Mouse (Mus musculus) stomach, embryonic 14.5 days (tissue): ENCODE data around the gene Fcgrt. TPM values are rescaled to one million over a fixed set of nuclear protein-coding genes. Genes with fewer than 3 reads are reported as not detected.
A peak's percentile ranks its signal among the peaks of the same experiment; 100 is the strongest.

Experiments
- ATAC-seq: fragments of 200-750 bp; cut with Nextera tagmentation; 2 replicates; pipeline ENCODE4 v1.8.0; 2017; ENCODE audit warnings: low read depth, moderate TSS enrichment; ENCODE audit not compliant: insufficient number of reproducible peaks, insufficient read depth, low FRiP score
- H3K27ac ChIP-seq: fragments of 300-500 bp; sonication (generic); 2 replicates; pipeline ENCODE4 v1.5.1; 2014; ENCODE audit warnings: mild to moderate bottlenecking, low read length, moderate library complexity, mixed read lengths
- H3K27me3 ChIP-seq: fragments of 300-500 bp; sonication (generic); 2 replicates; pipeline ENCODE4 v1.6.1; 2014; ENCODE audit warnings: low read length, control low read depth, mixed read lengths; ENCODE audit not compliant: control insufficient read depth, insufficient read depth
- H3K36me3 ChIP-seq: fragments of 300-500 bp; sonication (generic); 2 replicates; pipeline ENCODE4 v1.6.1; 2014; ENCODE audit warnings: mild to moderate bottlenecking, control low read depth, low read length, moderate library complexity, mixed read lengths; ENCODE audit not compliant: control insufficient read depth, insufficient read depth
- H3K4me1 ChIP-seq: fragments of 300-500 bp; sonication (generic); 2 replicates; pipeline ENCODE4 v1.6.1; 2014; ENCODE audit warnings: low read length, control low read depth, mixed read lengths; ENCODE audit not compliant: control insufficient read depth, insufficient read depth
- H3K4me2 ChIP-seq: fragments of 300-500 bp; sonication (generic); replicated peaks from 2 replicates; pipeline ENCODE4 v1.6.1; 2014; ENCODE audit warnings: low read depth, low read length, control low read depth
- H3K4me3 ChIP-seq: fragments of 300-500 bp; sonication (generic); 2 replicates; pipeline ENCODE4 v1.5.1; 2014; ENCODE audit warnings: low read depth, low read length, control low read depth
- H3K9ac ChIP-seq: fragments of 300-500 bp; sonication (generic); replicated peaks from 2 replicates; pipeline ENCODE4 v1.6.1; 2014; ENCODE audit warnings: low read depth, mild to moderate bottlenecking, control low read depth, low read length, moderate library complexity, mixed read lengths
- H3K9me3 ChIP-seq: fragments of 300-500 bp; sonication (generic); 2 replicates; pipeline ENCODE4 v1.6.1; 2016; ENCODE audit warnings: low read depth, low read length, control low read depth; ENCODE audit not compliant: control insufficient read depth
- WGBS: fragments of 180-500 bp; shearing (Covaris S2); extraction: QIAGEN DNeasy Blood & Tissue Kit; methylation state at CpG from one replicate; pipeline ENCODE4 v1.1.7; 2014; 5-methylcytosine and 5-hydroxymethylcytosine counted together
- polyA plus RNA-seq: library from polyadenylated mRNA; unstranded; fragments of >200 nt; fragmentation: Nextera tagmentation; extraction: Ambion mirVana; gene quantifications from 2 replicates; pipeline ENCODE4 v1.2.1, GENCODE M21; 2014

Fcgrt gene
- polyA plus RNA-seq, 1 experiment from 2014 or later, result 78.6 TPM

- Histone ChIP-seq H3K36me3 (peaks cover 25% of the 10 kb centered on the region), H3K27ac (peak overlapping the region; percentile 83), H3K4me3 (peak overlapping the region; percentile 47), H3K9ac (peak overlapping the region; percentile 56), H3K27me3 (no peaks in the 10 kb centered on the region), H3K4me2 (peak overlapping the region; percentile 59), H3K9me3 (no peaks in the 10 kb centered on the region), H3K4me1 (peaks cover 7% of the 10 kb centered on the region; the same call in 1 of the 2 replicates)
- peak; percentile 50 for ATAC-seq
- 9% methylated on average over 35 of the region's 35 CpGs for WGBS
Measured at GRCm38 (mm10) chr7:45091001-45091990, 12.4 kb downstream of the Fcgrt start.

- H3K4me1 ChIP-seq, result peaks cover 7% of the 10 kb centered on the region; the same call in 1 of the 2 replicates
- H3K9ac ChIP-seq, result peak overlapping the region; percentile 56; the same call in 1 of the 2 replicates
- peak overlapping the region; percentile 59 for H3K4me2 ChIP-seq
- H3K9me3 ChIP-seq, result no peaks in the 10 kb centered on the region
- H3K27ac ChIP-seq, result peak overlapping the region; percentile 83; the same call in 1 of the 2 replicates
- H3K36me3 ChIP-seq, result peaks cover 32% of the 10 kb centered on the region
- no peak for ATAC-seq
- WGBS, result 74% methylated on average over 13 of the region's 13 CpGs
- no peaks in the 10 kb centered on the region for H3K27me3 ChIP-seq
- H3K4me3 ChIP-seq, result peak overlapping the region; percentile 47
Measured at GRCm38 (mm10) chr7:45090251-45090977, 13.2 kb downstream of the Fcgrt start.

GRCm38 (mm10) chr7:45088597-45088996 lies 15.1 kb downstream of the Fcgrt start:
- H3K4me3 ChIP-seq, result no peak overlapping the region
- ATAC-seq, result no peak
- no peaks in the 10 kb centered on the region for H3K27me3 ChIP-seq
- no peaks in the 10 kb centered on the region for H3K9me3 ChIP-seq
- H3K4me1 ChIP-seq, result peaks cover 7% of the 10 kb centered on the region; the same call in 1 of the 2 replicates
- peaks cover 42% of the 10 kb centered on the region for H3K36me3 ChIP-seq
- H3K9ac ChIP-seq, result no peak overlapping the region
- 92% methylated on average over 17 of the region's 17 CpGs for WGBS
- no peak overlapping the region for H3K4me2 ChIP-seq
- no peak overlapping the region for H3K27ac ChIP-seq

- no peak overlapping the region for H3K27ac ChIP-seq
- H3K4me3 ChIP-seq, result no peak overlapping the region
- H3K4me2 ChIP-seq, result no peak overlapping the region
- no peaks in the 10 kb centered on the region for H3K27me3 ChIP-seq
- H3K9me3 ChIP-seq, result no peaks in the 10 kb centered on the region
- H3K36me3 ChIP-seq, result peaks cover 57% of the 10 kb centered on the region
- WGBS, result 75% methylated on average over 4 of the region's 4 CpGs
- peaks cover 3% of the 10 kb centered on the region; the same call in 1 of the 2 replicates for H3K4me1 ChIP-seq
- no peak for ATAC-seq
- no peak overlapping the region for H3K9ac ChIP-seq
Measured at GRCm38 (mm10) chr7:45086084-45086483, 17.6 kb downstream of the Fcgrt start.

- no peak overlapping the region for H3K4me3 ChIP-seq
- H3K4me1 ChIP-seq, result no peaks in the 10 kb centered on the region
- no peak overlapping the region for H3K27ac ChIP-seq
- H3K27me3 ChIP-seq, result no peaks in the 10 kb centered on the region
- no peak overlapping the region for H3K4me2 ChIP-seq
- H3K36me3 ChIP-seq, result peaks cover 52% of the 10 kb centered on the region
- ATAC-seq, result no peak
- H3K9me3 ChIP-seq, result no peaks in the 10 kb centered on the region
- no peak overlapping the region for H3K9ac ChIP-seq
- 83% methylated on average over 22 of the region's 22 CpGs for WGBS
Measured at GRCm38 (mm10) chr7:45083300-45083890, 20.3 kb downstream of the Fcgrt start.

- H3K27me3 ChIP-seq, result no peaks in the 10 kb centered on the region
- WGBS, result 70% methylated on average over 25 of the region's 25 CpGs
- H3K9ac ChIP-seq, result no peak overlapping the region
- no peak overlapping the region for H3K4me2 ChIP-seq
- H3K4me3 ChIP-seq, result no peak overlapping the region
- H3K36me3 ChIP-seq, result peaks cover 45% of the 10 kb centered on the region
- H3K4me1 ChIP-seq, result no peaks in the 10 kb centered on the region
- no peak for ATAC-seq
- H3K9me3 ChIP-seq, result no peaks in the 10 kb centered on the region
- H3K27ac ChIP-seq, result no peak overlapping the region
Measured at GRCm38 (mm10) chr7:45082401-45083299, 21.0 kb downstream of the Fcgrt start.

- no peak overlapping the region for H3K9ac ChIP-seq
- ATAC-seq, result no peak
- 54% methylated on average over 5 of the region's 5 CpGs for WGBS
- no peaks in the 10 kb centered on the region for H3K4me1 ChIP-seq
- H3K36me3 ChIP-seq, result peaks cover 36% of the 10 kb centered on the region
- H3K27me3 ChIP-seq, result no peaks in the 10 kb centered on the region
- no peak overlapping the region for H3K4me3 ChIP-seq
- H3K27ac ChIP-seq, result no peak overlapping the region
- H3K4me2 ChIP-seq, result no peak overlapping the region
- no peaks in the 10 kb centered on the region for H3K9me3 ChIP-seq
Measured at GRCm38 (mm10) chr7:45081016-45081415, 22.6 kb downstream of the Fcgrt start.
